Mouse (Mus musculus): ENCODE measurements around the gene Asf1b.
"Not testable (repeated sequence)": the region's sequence is repeated elsewhere in the genome, so short reads cannot be mapped to it uniquely, and the experiment has no call there.

The Asf1b gene

GRCm38 (mm10) chr8:83964015-83964765, 8.9 kb downstream of the Asf1b start:
- peak; percentile 91 for DNase-seq

DNA sequence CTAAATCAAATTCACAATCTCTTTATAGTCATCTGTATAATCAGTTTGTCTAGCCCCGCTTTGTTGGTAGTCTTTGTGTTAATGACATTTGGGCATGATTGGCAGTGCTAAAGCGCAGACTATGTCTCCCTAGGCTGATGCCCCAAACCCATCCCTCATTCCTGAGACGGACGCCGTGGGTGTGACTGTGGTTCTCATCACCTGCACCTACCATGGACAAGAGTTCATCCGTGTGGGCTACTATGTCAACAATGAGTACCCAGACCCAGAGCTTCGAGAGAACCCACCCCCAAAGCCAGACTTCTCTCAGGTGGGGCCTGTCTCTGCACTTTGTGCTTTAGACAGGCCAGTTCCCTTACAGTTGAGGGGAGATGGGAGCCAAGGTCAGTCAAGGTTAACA, 12.4 kb downstream of the Asf1b start:
- no peak for DNase-seq

DNA sequence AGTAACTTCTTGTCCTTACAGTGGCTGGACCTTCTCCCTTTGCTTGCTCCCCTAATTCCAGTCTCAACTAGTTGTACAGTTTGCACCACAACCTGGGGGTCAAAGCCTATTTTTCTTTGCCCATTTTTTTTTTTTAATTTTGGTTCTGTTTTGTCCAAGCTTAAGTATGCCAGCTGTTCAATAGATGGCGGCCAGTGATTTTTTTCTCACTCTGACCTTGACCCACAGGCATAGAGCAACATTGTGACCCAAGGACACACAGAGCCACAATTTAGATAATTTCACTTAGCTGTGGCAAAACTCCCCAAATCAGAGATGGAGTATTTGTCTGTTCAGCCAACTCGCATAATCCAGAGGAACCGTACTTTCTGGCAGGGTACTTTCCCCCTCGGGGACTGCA, 15.8 kb downstream of the Asf1b start:
- no peak for DNase-seq

DNA sequence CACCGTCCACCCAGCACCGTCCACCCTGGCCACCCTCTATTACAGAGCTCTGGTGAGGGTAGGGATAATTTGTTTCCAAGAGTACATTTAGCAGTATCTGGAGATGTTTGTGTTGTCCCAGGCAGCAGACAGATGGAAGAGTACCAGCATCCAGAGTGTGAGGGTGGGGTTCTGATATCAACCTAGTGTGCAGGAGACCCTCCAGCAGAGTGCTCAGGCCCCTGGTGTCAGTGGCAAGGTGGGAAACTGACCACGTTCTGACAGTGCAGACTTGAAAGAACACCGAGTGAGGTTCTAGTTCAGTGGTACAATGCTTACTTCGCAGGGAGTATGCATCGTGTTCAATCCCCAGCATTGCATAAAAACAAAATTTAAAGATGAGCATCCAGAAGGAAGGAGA, 16.4 kb downstream of the Asf1b start:
- no peak for DNase-seq

DNA sequence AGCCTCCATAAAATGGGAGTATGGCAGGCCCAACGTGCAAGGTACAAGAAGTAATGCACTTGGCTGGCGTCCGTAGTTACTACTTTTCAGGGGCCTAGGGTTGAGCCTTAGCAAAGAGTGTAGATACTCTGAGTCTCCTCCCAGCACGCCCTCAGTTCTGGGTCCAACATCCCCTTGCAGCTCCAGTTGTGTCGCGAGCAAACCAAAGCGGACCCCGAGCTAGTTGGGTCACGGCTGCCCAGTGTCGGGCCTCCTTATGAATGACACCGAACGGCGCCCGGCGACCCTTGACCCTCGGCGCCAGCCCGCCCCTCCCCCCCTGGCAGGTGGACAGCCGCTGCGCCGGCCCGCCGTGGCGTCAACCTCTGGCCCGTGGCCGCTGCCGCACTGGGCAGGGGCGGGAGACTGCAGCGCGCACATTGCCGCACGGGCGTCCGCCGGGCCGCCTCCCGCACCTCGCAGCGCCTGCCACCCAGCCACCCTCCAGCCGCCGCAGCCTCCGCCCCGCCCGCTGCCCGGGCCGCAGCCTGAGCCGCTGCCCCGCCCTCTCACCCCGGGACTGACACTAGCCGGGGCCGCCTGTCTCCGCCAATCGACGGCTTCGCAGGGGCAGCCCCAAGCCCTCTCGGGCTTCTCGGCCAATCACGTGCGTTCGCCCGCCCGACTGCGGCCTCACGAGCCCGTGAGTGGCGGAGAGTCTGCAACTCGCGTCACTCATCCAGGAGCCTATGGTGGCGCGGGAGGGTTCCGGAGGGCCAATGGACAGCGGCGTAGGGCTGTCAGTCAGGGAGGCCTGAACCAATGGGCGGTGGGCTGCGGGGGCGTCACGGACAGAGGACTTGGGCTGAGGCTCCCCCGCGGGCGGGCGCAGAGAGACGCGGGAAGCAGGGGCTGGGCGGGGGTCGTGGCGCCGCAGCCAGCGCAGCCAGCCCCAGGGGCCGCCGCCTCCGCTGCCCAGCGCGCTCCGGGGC, 17.1 kb downstream of the Asf1b start, which contains the start of gene Prkaca:
Gene Prkaca, plus strand, starts transcription at position 844 of the 971 bp plus-strand sequence.
- DNase-seq: peak; percentile 99

DNA sequence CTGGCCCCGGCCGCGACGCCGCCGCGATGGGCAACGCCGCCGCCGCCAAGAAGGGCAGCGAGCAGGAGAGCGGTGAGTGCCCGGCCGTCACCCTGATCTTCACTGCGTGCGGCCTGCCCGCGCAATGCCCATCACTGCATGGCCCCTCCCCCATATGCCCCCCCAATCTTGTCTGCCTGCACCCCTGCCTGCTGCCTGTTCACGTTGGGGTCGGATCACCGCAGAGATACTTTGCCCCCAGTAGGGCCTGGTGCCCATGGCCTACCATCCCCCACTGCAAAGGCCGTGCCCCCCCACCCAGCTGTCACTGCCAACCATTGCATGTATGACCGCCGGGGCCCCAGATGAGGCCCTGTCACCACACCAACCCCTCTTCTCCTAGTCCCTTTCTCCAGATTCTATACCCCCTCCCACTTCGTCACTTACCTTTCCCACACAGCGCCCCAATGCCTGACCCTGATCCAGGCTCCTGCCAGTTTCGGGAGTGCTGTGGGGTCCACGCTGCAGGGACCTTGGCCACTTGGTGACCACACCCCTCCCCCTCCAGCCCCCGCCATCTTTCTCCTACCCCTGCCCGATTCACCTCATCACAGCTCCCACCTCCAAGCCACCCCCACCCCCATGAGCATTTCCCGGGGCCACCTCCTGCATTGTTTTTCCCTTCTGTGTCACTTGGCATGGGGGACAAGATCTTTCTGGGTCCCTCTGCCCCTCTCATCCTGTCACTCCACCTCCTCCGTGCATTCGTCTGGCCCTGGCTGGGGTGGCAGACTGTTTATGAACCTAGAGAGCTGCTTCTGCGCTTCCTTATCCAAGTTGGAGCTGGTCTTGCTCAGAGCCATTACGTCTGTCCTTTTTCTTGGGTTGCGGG, 18.1 kb downstream of the Asf1b start:
- peak; percentile 21 for DNase-seq

- peak; percentile 66 for DNase-seq
Observed at GRCm38 (mm10) chr8:83974521-83974920, 19.2 kb downstream of the Asf1b start.

- peak; percentile 71 for DNase-seq
Observed at GRCm38 (mm10) chr8:83976101-83976630, 20.9 kb downstream of the Asf1b start.

DNA sequence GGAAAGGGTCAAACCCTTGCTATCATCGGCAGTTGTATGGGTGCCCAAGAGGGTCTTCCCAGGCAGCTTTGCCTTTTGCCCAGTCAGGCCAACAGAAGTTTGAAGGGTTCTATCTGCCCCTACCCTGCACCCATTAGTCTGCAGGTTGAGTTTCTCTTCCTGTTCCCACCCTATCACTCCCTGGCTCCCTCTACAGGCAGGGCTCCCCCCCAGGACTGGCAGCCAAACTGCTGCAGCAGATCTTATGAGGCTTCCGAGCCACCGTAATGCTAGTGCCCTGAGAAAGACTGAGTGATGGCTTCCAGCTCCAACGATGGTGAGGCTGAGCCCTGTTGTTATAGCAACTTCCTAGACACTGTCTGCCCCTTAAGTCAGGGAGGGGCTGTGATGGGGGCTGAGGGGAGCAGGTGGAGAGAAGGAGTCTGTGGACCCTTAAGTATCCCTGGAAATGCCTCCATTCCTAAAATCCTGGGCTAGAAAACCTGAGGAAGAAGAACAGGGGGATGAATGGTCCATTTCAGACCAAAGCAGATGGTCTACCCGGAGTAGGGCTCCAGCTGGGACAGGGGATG, 21.6 kb downstream of the Asf1b start:
- no peak for DNase-seq

DNA sequence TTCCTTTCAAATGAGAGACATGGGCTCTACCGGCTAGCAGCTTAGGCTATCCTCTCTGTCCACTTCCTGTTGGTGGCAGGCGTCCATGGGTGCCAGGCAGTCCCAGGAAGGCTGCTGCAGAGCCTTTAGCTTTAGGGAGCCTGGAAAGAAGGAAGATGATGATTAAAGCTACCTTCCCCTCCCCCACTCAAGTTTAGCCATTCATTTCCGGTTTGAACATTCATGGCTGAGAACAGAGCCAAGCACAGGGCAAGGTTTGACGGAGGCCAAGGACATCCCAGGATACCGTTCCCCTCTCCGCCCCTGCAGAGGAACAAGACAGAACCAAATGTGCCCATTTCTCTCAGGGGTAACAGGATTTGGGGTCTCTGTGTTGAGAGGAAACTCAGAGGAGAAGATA, 22.3 kb downstream of the Asf1b start:
- DNase-seq: peak; percentile 50

DNA sequence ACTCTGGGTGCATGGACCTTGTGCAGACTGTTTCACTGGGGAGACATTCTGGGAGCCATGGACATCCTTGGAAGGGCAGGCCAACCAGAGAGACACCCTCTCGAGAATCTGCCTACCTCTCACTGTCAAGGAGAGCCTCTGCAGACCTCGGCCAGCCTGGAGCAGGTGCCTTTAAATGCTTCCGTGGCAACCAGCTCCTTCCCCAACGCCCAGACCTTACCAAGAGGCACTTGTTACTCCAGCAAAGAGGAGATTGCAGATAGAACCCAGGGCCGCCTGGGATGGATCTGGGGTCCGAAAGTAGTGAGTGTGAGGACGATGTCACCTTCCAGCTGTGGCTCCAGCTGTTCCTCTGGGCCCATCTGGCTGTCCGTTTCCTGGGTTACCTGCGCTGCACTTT, 22.9 kb downstream of the Asf1b start:
- DNase-seq: no peak

DNA sequence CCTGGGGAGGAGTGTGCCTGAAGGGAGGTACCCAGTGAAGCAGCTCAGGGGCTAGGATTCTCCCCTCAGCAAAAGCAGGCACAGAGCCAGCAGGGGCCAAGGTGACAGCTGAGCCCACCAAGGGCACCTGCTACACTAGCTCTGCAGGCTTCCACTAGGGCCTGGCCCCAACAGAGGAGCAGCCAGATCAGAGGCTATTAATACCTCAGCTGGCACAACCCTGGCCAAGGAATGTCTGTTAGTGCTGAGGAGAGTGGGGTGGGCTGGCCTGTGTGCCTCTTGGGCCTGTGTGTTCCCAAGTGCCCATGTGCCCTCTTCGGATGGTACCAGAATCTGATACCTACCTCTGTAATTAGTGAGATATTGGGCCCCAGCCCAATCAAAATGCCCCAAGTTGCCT, 24.9 kb downstream of the Asf1b start:
- no peak for DNase-seq

DNA sequence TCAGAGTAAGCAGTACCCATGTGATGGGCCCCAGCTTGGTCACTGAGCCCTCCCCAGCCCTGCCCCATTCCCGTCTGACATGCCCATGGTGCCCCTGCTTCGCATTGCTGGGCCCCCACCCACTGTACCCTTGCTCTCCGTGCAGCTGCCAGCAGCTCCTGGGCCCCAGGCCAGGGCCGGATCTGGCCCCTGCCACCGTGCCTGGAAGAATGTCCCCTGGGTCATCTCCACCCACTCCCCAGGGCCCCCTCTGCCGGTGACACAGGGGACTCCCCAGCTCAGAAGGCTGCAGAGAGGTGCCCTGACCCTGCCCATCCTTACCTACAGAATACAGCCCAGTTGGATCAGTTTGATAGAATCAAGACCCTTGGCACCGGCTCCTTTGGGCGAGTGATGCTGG, 25.5 kb downstream of the Asf1b start:
- no peak for DNase-seq

DNA sequence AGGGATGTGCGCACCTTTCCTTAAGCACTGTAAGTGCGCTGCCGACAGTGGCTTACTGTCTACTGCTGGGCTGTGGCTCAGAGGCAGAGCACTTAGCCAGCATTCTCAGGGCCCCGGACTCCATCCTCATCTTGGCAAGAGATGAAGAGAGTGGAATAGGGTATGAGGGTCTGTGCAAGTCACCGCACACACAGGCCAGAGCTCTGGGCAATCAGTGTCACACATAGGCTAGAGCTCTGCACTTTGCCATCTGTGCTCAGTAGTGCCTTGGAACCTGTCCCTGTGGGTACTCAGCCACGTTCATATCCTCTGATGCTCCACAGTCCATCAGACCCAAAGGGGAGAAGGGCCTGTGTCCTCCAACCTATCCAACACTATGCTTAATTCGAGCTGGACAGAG, 26.2 kb downstream of the Asf1b start:
- DNase-seq: no peak

- no peak for DNase-seq
Observed at GRCm38 (mm10) chr8:83982449-83982848, 27.1 kb downstream of the Asf1b start.

GRCm38 (mm10) chr8:83983222-83983621, 27.9 kb downstream of the Asf1b start:
- DNase-seq: not testable (repeated sequence)

GRCm38 (mm10) chr8:83989243-83989642, 33.9 kb downstream of the Asf1b start:
- no peak for DNase-seq

GRCm38 (mm10) chr8:83990170-83990569, 34.9 kb downstream of the Asf1b start:
- DNase-seq: no peak

DNA sequence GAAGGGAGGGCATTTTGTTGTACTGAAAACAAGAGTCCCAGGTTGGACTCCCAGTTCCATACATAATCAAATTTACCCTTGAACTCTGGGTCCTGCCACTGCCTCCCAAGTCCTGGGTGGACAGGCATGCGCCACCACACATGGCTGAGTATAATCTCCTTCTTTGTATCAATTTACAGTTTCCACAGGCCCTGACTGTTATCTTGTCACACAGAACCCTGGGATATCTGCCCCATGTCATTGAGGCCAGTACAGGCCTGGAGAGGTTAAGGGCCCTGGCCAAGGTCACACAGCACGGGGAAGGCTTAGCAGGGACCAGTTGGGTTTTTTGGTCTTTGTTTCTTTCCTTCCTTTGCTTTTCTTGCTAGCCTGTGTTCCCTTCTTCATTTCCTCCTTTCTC, 37.2 kb downstream of the Asf1b start:
- DNase-seq: no peak

DNA sequence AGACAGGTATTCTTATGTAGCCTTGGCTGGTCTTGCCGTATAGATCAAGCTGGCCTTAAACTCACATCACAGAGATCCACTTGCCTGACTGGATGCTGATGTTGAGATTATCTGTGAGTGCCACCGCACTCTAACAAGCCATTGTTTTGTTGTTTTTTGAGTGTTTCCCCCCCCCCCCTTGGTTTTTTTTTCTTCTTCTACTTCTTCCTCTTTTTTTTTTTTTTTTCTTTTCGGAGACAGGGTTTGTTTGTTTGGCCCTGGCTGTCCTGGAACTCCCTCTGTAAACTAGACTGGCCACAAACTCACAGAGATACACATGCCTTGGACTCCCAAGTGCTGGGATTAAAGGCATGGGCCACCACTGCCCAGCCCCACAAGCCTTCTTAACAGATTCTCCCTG, 38.7 kb downstream of the Asf1b start:
- no peak for DNase-seq

DNA sequence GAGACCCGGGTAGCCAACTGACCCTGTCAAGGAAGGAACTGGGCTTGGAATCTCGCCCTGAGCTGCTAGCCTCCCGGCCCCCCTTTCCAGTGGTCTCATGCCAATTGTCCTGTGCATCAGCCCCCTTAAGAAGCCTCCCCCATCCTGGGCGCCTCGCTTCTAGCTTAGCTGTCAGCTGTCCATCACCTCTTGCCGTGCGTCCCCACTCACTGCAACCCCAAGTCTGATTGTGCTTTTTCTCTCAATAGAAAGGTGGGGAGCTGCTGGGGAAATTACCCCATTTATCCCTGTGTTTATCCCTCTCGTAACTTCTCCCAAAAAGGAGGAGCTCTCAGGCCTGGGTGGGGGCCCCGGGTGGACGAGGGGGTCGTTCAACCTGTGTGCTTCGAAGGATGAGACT, 40.7 kb downstream of the Asf1b start:
- DNase-seq: no peak

All from lung, postnatal 36 days (tissue).